Mouse (Mus musculus) left cerebral cortex, postnatal 36 days (tissue): ENCODE results near the gene Spib. TPM values are rescaled to one million over a fixed set of nuclear protein-coding genes. Genes with fewer than 3 reads are reported as not detected.

Experiments used
- DNase-seq, 2 experiments: peaks; one replicate each; pipeline ENCODE4 v3.0.0; 2021 to 2022; ENCODE audit warnings: low spot score in 2 of 2, mixed read lengths in 1 of 2
- intact Hi-C: fragments of 180-260 bp; cut with DNase I; formaldehyde crosslinking; loops from one replicate; pipeline ENCODE4 v1.15.1; 2025
- total RNA-seq, 2 experiments: library from RNA; stranded (reverse); gene quantifications; 2 replicates each; pipeline ENCODE4 v1.2.3; 2021

The Spib gene
- total RNA-seq, 2 experiments from 2014 or later, result not detected

DNA sequence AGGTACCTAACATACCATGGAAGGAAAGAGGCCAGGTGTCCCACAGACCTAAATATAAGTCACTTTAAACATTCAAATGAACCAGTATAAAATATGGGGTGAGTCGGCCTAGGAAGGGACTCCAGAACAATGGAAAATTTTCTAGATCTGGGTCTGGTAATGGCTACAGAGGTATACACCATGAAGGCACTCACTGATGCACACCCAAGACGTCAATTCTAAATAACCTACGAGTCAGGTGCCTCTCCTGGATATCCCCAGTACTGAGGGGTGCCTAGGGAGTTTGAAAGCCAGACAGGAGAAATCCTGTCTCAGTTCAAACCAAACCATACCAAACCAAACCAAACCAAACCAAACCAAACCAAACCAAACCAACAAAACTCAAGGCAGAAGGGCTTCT, 1.4 kb downstream of the Spib start:
- no peak for DNase-seq
- intact Hi-C loops, result no loop called here

DNA sequence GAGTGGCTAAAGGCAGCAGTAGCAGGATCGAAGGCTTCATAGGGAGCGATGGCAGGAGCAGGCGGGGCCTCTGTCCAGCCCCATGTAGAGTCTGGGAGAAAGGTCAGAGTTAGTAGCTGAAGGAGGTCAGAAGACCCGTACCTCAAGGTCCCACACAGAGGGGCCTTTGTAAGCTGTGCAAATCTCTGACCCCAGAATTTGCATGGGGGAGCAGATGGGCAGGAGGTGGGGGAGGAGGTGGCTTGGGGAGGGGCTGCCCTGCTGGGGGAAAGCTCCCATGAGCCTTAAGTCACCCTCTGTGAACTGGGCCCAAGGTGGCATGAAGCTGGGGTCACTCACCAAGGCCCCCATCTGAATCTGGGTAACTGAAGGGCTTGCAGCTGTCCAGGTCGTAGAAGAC, 2.4 kb downstream of the Spib start:
- DNase-seq, result no peak
- intact Hi-C loops, result no loop called here

DNA sequence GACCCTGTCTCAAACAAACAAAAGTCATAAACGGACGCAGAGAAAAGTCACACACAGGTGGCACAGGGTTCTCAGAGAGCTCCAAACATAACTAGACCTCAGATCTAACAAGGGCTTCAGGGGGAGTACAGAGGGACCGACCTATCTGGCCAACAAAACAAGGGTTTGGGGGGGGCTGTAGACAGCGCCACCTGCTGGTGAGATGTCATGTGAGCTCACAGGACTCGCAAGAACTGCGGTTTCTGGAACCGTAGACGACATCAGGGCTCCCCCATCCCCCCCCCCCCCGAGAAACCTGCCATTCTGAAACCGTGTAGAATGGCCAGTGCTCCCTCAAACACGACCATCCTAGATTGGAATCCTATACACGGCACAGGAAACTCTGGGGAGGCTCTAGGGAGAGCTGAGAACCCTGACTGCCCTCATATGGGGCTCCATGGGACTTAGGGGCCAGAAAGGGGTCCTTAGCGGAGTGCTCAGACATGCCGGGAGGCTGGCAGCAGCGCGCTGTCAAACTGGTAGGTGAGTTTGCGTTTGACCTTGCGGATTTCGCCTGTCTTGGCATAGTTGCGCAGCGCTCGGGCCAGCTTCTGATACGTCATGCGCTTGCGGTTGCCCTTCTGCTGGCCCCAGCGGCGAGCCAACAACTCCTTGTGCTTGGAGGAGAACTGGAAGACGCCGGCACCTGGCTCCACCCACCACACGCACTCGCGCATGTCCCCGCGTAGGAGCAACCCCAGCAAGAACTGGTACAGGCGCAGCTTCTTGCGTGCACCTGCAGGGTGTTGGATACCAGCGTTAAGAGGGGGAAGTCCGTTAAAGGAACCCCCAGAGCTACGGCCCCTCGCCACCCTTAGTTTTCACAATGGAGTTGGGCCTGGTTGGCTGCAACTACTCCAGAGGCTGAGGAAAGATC, 4.1 kb downstream of the Spib start:
- intact Hi-C loops, result no loop called here
- DNase-seq, result peak; percentile 74

DNA sequence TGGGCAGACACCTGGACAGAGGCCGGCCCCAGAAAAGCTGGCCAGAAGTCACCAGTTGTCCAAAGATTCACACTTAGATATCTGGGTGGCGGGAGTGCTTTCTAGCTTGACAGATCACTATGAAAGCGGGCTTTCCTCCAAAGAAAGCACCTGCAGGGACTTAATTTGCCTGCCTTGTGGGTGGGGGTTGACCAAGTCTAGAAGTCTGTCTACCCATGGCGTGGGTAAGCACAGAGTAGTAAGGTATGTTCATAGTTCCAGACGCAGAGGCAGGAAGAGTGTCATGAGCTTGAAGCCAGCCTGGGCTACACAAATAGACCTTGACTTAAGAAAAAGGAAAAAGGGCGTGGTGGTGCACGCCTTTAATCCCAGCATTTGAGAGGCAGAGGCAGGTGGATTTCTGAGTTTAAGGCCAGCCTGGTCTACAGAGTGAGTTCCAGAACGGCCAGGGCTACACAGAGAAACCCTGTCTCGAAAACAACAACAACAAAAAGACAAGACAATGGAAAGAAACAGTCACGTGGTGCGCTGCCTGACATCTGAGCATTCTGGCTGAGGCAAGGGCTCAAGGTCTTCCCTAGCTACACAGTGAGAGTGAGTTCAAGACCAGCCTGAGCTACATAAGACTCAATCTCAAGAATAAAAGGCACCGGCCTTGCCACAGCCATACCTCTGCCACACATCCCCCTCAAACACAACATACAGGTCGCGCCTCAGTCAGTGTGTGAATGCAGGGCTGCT, 5.3 kb downstream of the Spib start:
- intact Hi-C loops, result no loop called here

DNA sequence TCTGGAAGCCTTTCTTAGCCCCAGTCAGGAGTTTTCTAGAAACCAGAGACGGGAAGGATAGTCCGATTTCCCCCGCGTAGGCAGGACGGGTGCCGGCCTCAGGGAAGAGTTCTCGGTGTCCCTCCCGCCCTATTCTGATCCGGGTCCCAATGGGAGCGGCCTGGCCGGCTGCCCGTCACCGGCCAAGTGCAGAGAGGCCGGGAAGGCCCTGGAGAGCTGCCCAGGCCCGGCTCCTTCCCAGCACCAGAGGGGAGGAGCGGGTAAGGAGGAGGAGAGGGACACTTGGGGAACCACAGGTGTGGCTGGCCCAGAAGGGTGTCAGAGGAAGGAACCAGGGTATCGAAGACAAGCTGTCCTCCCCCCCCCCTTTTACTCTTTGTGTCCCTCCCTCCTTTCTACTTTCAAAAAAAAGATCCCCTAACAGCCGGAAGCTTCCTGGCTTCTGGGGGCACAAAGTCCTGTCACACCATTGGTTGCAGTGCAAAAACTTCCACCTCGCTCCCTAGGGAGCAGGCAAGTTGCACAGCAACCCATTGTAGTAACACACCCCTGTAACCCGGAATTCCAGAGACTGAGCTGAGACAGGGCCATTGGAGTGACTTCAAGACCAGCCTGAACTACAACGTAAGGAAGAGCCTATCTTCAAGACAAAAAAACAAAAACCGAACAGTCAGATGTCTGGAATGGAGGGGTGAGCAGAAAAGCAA, 6.6 kb downstream of the Spib start:
- intact Hi-C loops, result no loop called here
- peak; percentile 43 to 44 for DNase-seq

More for the DNA sequence above, 5.3 kb downstream of the Spib start:
- DNase-seq, result no peak

- intact Hi-C loops, result loop anchor here (5.0 kb wide), 1 partner anchor 128 kb away; no protein-coding TSS in a partner anchor
- DNase-seq, result no peak
Measured at GRCm38 (mm10) chr7:44524502-44524901, 7.4 kb downstream of the Spib start, which contains the start of gene Mybpc2. Mybpc2 (minus strand) TSS chr7:44524656.

GRCm38 (mm10) chr7:44523056-44523455, 8.8 kb downstream of the Spib start:
- no peak for DNase-seq
- intact Hi-C loops, result loop anchor here (5.0 kb wide), 1 partner anchor 129 kb away; no protein-coding TSS in a partner anchor

DNA sequence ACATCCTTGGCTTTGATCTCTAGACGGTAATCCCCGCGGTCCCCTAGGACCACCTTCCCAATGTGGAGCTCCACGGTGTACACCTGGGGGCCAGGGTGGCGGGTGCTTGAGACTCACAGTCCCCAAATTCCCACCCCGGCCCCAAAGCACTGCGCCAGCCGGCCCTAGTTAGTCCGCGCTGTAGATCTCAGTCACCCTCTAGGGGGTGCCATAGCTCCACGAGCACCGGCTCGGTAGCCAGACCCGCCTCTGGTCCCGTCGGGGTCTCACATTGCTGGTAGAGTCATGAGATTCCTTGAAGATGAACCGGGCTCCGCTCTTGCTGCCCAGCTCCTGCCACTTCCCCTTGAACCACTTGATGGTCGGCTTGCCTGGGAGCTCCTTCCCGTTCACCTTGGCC, 10.2 kb downstream of the Spib start:
- intact Hi-C loops, result loop anchor here (5.0 kb wide), 1 partner anchor 131 kb away; no protein-coding TSS in a partner anchor
- DNase-seq, result no peak

GRCm38 (mm10) chr7:44520990-44521389, 10.9 kb downstream of the Spib start:
- intact Hi-C loops, result loop anchor here (5.0 kb wide), 1 partner anchor 131 kb away; no protein-coding TSS in a partner anchor
- DNase-seq, result no peak

GRCm38 (mm10) chr7:44519240-44519913, 12.5 kb downstream of the Spib start:
- intact Hi-C loops, result no loop called here
- DNase-seq, result no peak

GRCm38 (mm10) chr7:44507491-44507890, 24.4 kb downstream of the Spib start:
- intact Hi-C loops, result no loop called here
- DNase-seq, result no peak

GRCm38 (mm10) chr7:44501563-44502115, 30.2 kb downstream of the Spib start:
- intact Hi-C loops, result loop anchor here (2.0 kb wide), 1 partner anchor 49 kb away; no protein-coding TSS in a partner anchor
- DNase-seq, result peak; percentile 63 to 76

DNA sequence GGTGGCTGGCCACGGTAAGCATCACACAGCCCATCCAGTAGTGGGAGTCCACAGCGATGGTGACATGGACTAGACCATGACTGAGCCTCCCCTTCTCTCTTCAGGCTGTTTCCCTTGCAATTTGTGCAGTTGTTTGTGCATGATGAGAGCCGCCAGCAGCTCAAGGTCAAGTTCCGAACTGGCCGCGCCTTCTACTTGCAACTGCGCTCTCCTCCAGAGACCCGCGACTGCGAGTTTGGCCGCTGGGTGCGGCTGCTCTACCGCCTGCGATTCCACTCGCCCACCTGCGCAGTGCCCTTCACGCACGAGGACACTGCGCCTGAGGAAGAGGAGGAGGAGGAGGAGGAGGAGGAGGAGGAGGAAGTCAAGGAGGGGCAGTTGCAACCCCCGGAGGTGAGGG, 31.8 kb downstream of the Spib start:
- DNase-seq, result no peak
- intact Hi-C loops, result loop anchor here (2.0 kb wide), 1 partner anchor 51 kb away; no protein-coding TSS in a partner anchor

GRCm38 (mm10) chr7:44498922-44499321, 32.9 kb downstream of the Spib start:
- intact Hi-C loops, result no loop called here
- DNase-seq, result no peak

DNA sequence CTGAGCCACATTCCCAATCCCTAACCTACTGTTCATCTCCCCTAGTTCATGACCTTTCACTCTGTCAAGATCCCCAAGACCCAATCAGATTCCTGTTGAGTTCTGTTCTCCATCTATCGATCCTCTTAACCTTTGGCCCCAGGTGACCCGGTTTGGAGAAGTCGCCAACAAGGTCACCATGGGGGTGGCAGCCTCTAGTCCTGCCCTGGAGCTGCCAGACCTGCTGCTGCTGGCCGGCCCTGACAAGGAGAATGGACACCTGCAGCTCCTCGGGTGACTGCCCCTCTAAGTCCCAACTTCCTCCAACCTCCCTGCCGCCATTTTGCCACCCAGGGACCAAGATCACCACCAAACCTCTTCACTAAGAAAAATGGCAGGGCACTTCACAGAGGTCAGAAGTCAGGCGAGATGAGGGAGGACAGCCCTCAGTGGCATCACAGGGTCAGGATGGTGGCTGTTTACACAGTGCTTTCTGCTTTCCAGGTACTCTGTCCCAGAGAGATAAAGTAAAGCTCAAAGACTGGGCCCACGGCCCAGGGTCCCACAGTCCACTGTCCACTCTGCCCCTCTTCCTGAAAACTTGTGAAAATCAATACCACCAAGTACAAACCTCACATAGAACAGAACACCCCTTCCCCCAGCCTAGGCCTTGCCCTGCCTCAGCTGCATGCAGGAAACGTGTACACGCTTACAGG, 34.4 kb downstream of the Spib start:
- intact Hi-C loops, result no loop called here
- no peak for DNase-seq

DNA sequence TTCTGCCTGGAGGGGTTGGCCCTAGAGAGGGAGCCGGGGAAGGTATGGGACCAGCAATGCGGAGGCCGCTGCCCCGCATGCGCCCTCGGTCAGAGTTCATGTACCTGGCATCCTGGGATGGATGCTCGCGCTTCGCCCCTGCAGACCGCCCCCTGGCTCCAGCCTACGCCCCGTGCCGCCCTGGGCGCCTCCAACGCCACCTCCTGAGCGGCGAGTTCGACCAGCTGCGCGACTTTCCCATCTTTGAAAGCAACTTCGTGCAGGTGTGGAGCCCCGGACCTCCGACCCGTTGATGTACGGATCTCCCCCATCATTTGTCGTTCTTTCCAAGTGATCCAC, 35.1 kb downstream of the Spib start:
- DNase-seq, result no peak
- intact Hi-C loops, result no loop called here

DNA sequence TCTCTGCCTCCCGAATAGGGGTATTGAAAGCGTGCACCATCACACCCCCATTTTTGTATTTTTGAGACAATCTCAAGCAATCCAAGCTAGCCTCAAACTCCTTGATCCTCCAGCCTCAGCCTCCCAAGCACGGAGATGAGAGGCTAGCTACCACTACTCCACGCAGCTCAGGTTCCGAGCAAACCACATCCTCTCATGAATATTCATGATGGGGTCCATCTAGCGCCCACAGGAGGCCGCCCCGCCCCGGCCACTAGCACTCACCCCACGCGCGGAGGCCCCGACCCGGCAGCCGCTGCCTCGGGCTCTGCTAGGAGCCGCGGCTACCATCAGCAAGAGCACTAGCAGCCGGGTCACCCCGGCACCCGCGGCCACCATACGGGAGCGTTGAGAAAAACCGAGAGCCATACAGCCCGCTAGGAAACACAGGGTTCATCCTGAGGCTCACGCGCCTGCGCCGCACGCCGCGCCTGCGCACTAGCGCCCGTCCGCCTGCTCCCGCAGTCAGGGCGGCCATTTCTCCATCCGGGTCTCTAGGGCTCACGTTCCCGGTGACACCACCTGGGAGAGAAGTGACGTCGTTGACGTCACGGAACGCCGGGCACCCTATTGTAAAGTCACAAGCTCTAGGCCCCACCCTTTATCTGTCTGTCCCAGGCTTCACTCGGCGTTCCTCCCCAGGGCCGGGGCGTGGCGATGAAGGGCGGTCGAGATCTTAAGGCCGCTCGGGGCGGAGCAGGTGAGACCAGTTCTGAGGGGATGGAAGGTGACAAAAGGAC, 35.7 kb downstream of the Spib start, which contains the start of the genes Emc10 and Fam71e1:
TSS of gene Emc10 (minus strand) at position 538 of the 779 bp plus-strand sequence.
TSS of gene Fam71e1 (plus strand) at position 590 of the 779 bp plus-strand sequence.
- intact Hi-C loops, result no loop called here
- DNase-seq, result peak; percentile 98 to 99
